Mouse (Mus musculus) forebrain, embryonic 11.5 days (tissue): ENCODE results near the gene 1700061G19Rik. TPM values are rescaled to one million over a fixed set of nuclear protein-coding genes. Genes with fewer than 3 reads are reported as not detected.

Experiments
- ATAC-seq: fragments of 200-750 bp; cut with Nextera tagmentation; replicated peaks from 2 replicates; pipeline ENCODE4 v1.8.0; 2017; ENCODE audit warnings: moderate TSS enrichment; ENCODE audit not compliant: low FRiP score
- DNase-seq: peaks from one replicate; pipeline ENCODE4 v3.0.0-alpha.2; 2017; ENCODE audit warnings: low spot score
- H3K27ac ChIP-seq: fragments of 300-500 bp; sonication (generic); 2 replicates; pipeline ENCODE4 v1.5.1; 2014; ENCODE audit warnings: low read depth, low read length
- H3K27me3 ChIP-seq: fragments of 300-500 bp; sonication (generic); 2 replicates; pipeline ENCODE4 v1.6.1; 2014; ENCODE audit warnings: mild to moderate bottlenecking, low read length, mixed read lengths; ENCODE audit not compliant: control insufficient read depth, insufficient read depth
- H3K36me3 ChIP-seq: fragments of 300-500 bp; sonication (generic); 2 replicates; pipeline ENCODE4 v1.6.1; 2014; ENCODE audit warnings: mild to moderate bottlenecking, low read length, moderate library complexity, mixed read lengths; ENCODE audit not compliant: control insufficient read depth, insufficient read depth
- H3K4me1 ChIP-seq: fragments of 300-500 bp; sonication (generic); replicated peaks from 2 replicates; pipeline ENCODE4 v1.6.1; 2014; ENCODE audit warnings: low read length, mixed read lengths; ENCODE audit not compliant: control insufficient read depth, insufficient read depth
- H3K4me2 ChIP-seq: fragments of 300-500 bp; sonication (generic); 2 replicates; pipeline ENCODE4 v1.6.1; 2014; ENCODE audit warnings: low read depth, mild to moderate bottlenecking, low read length, moderate library complexity, mixed read lengths; ENCODE audit not compliant: severe bottlenecking
- H3K4me3 ChIP-seq: fragments of 300-500 bp; sonication (generic); 2 replicates; pipeline ENCODE4 v1.5.1; 2014; ENCODE audit warnings: low read depth, low read length
- H3K9ac ChIP-seq: fragments of 300-500 bp; sonication (generic); 2 replicates; pipeline ENCODE4 v1.6.1; 2014; ENCODE audit warnings: low read length
- H3K9me3 ChIP-seq: fragments of 300-500 bp; sonication (generic); 2 replicates; pipeline ENCODE4 v1.6.1; 2016; ENCODE audit warnings: low read length, mixed read lengths; ENCODE audit not compliant: control insufficient read depth
- whole genome bisulfite sequencing: fragments of 180-500 bp; shearing (Covaris S2); extraction: QIAGEN DNeasy Blood & Tissue Kit; methylation state at CpG from one replicate; pipeline ENCODE4 v1.1.7; 2014; 5-methylcytosine and 5-hydroxymethylcytosine counted together
- polyA plus RNA-seq: library from polyadenylated mRNA; unstranded; fragments of >200 nt; fragmentation: Nextera tagmentation; extraction: Ambion mirVana; gene quantifications from 2 replicates; pipeline ENCODE4 v1.2.1, GENCODE M21; 2014

The 1700061G19Rik gene
- polyA plus RNA-seq, 1 experiment from 2014 or later: 0.53 TPM

DNA sequence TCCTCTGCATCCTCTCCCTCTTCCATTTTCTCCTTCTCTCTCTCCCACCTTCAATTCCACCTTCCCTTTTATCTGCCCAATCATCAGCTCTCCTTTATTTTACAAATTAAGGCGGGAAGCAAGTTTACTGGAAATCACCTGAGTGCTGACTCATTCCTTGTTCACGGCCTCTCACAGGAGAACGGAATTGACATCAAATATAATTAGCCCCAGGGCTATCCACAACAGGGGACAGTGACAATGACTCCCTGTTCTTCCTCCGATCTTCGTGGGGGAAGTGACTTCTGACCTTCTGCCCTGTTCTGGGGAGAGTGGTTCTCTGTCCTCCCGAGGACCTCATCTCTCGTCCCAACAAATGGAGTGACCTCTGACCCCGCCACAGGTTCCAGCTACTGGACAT, 1.7 kb downstream of the 1700061G19Rik start:
- Histone ChIP-seq H3K4me3 (no peak overlapping the region), H3K36me3 (no peaks in the 10 kb centered on the region), H3K9me3 (no peaks in the 10 kb centered on the region), H3K27ac (no peak overlapping the region), H3K4me1 (no peaks in the 10 kb centered on the region), H3K9ac (no peak overlapping the region), H3K4me2 (no peak overlapping the region), H3K27me3 (no peaks in the 10 kb centered on the region)
- 74% methylated on average over 8 of the region's 8 CpGs for WGBS
- DNase-seq (no peak), ATAC-seq (no peak)

- Histone ChIP-seq H3K4me1 (no peaks in the 10 kb centered on the region), H3K27ac (no peak overlapping the region), H3K4me2 (no peak overlapping the region), H3K36me3 (no peaks in the 10 kb centered on the region), H3K4me3 (no peak overlapping the region), H3K9ac (no peak overlapping the region), H3K27me3 (no peaks in the 10 kb centered on the region), H3K9me3 (no peaks in the 10 kb centered on the region)
- no peak for DNase-seq
- WGBS: 91% methylated on average over 19 of the region's 19 CpGs
- no peak for ATAC-seq
Observed at GRCm38 (mm10) chr17:56877426-56877825, 2.1 kb downstream of the 1700061G19Rik start.

- Histone ChIP-seq H3K4me2 (no peak overlapping the region), H3K36me3 (no peaks in the 10 kb centered on the region), H3K4me1 (no peaks in the 10 kb centered on the region), H3K27ac (no peak overlapping the region), H3K4me3 (no peak overlapping the region), H3K9ac (no peak overlapping the region), H3K27me3 (no peaks in the 10 kb centered on the region), H3K9me3 (no peaks in the 10 kb centered on the region)
- ATAC-seq (no peak), DNase-seq (no peak)
- WGBS: 55% methylated on average over 17 of the region's 17 CpGs
Observed at GRCm38 (mm10) chr17:56883612-56884011, 8.3 kb downstream of the 1700061G19Rik start.

DNA sequence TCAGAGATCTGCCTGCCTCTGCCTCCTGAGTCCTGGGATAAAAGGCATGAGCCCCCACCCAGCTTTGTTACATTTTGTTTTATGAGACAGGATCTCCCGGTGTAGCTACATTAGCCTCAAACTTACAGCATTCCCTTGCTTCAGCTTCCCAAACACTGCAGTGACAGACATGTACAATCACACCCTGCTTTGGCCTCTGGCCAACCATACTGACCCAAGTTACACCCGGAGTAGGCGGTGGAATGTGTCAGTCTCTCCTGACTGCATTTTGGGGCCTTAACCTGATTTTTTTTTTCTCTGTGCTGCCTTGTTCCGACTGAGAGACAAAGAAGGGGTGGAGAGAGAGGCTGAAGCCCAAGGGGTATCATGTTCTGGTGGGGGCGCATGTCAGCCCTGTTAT, 9.1 kb downstream of the 1700061G19Rik start:
- DNase-seq: no peak
- WGBS: 80% methylated on average over 5 of the region's 5 CpGs
- no peak for ATAC-seq
- Histone ChIP-seq H3K27ac (no peak overlapping the region), H3K9me3 (no peaks in the 10 kb centered on the region), H3K4me1 (no peaks in the 10 kb centered on the region), H3K36me3 (no peaks in the 10 kb centered on the region), H3K4me2 (no peak overlapping the region), H3K4me3 (no peak overlapping the region), H3K9ac (no peak overlapping the region), H3K27me3 (no peaks in the 10 kb centered on the region)

GRCm38 (mm10) chr17:56884809-56885208, 9.5 kb downstream of the 1700061G19Rik start:
- Histone ChIP-seq H3K4me3 (no peak overlapping the region), H3K4me2 (no peak overlapping the region), H3K27me3 (no peaks in the 10 kb centered on the region), H3K9me3 (no peaks in the 10 kb centered on the region), H3K36me3 (no peaks in the 10 kb centered on the region), H3K4me1 (no peaks in the 10 kb centered on the region), H3K9ac (no peak overlapping the region), H3K27ac (no peak overlapping the region)
- ATAC-seq (no peak), DNase-seq (no peak)
- 92% methylated on average over 17 of the region's 17 CpGs for WGBS

DNA sequence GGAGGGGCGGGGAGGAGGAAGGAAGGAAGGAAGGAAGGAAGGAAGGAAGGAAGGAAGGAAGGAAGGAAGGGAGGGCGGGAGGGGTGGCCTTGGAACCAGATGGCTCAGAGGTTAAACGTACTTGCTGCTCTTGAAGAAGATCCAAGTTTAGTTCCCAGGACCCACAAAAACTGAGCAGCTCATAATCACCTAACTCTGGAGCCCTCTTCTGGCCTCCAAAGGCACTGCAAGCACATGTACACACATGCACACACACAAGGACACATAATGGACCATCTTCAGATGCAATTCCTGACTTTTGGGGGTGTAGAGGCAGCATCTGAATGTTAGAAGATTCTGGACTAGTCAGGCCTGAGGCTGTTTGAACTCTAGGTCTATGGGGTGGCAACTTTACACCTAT, 12.8 kb downstream of the 1700061G19Rik start:
- Histone ChIP-seq H3K36me3 (peaks cover 4% of the 10 kb centered on the region; the same call in 1 of the 2 replicates), H3K27me3 (no peaks in the 10 kb centered on the region), H3K4me2 (no peak overlapping the region), H3K4me1 (no peaks in the 10 kb centered on the region), H3K27ac (no peak overlapping the region), H3K9ac (no peak overlapping the region), H3K4me3 (no peak overlapping the region), H3K9me3 (no peaks in the 10 kb centered on the region)
- DNase-seq (no peak), ATAC-seq (no peak)
- WGBS: 92% methylated on average over 2 of the region's 3 CpGs

- Histone ChIP-seq H3K9ac (no peak overlapping the region), H3K9me3 (no peaks in the 10 kb centered on the region), H3K27ac (no peak overlapping the region), H3K36me3 (peaks cover 13% of the 10 kb centered on the region), H3K4me3 (no peak overlapping the region), H3K4me1 (no peaks in the 10 kb centered on the region), H3K27me3 (no peaks in the 10 kb centered on the region), H3K4me2 (no peak overlapping the region)
- ATAC-seq: no peak
- no peak for DNase-seq
- 94% methylated on average over 2 of the region's 2 CpGs for WGBS
Observed at GRCm38 (mm10) chr17:56890018-56890417, 14.7 kb downstream of the 1700061G19Rik start.

DNA sequence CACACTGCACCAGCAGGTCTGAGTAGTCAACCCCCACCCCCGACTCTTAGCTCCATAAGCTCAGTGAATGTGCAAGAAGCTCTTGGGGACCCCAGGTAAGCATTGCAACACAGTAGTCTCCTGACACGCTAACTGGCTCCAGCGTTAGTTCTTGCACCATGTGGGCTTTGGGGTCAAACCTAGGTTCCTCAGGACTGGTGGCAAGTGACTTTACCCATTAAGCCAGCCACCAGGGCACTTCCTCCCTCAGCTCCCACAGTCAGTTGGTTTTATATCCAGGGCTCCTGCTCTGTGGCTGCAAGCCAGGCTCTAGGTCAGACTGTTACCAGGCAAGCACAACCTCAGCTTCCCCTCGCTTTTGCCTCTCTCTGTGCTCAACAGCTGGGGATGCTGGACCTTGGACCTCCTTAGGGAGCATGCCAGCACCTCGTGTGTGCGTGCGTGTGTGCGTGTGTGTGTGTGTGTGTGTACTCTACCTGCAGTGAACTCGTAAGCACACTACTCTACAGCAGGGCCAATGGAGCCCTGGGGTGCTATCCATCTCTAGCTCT, 20.2 kb downstream of the 1700061G19Rik start:
- ATAC-seq (no peak), DNase-seq (no peak)
- 94% methylated on average over 9 of the region's 9 CpGs for WGBS
- Histone ChIP-seq H3K4me3 (no peak overlapping the region), H3K4me2 (no peak overlapping the region), H3K27ac (no peak overlapping the region), H3K4me1 (0 out of 2 replicates have a peak, but pooled peaks cover 4% of the 10 kb centered on the region), H3K9me3 (no peaks in the 10 kb centered on the region), H3K27me3 (no peaks in the 10 kb centered on the region), H3K36me3 (peaks cover 20% of the 10 kb centered on the region), H3K9ac (no peak overlapping the region)

DNA sequence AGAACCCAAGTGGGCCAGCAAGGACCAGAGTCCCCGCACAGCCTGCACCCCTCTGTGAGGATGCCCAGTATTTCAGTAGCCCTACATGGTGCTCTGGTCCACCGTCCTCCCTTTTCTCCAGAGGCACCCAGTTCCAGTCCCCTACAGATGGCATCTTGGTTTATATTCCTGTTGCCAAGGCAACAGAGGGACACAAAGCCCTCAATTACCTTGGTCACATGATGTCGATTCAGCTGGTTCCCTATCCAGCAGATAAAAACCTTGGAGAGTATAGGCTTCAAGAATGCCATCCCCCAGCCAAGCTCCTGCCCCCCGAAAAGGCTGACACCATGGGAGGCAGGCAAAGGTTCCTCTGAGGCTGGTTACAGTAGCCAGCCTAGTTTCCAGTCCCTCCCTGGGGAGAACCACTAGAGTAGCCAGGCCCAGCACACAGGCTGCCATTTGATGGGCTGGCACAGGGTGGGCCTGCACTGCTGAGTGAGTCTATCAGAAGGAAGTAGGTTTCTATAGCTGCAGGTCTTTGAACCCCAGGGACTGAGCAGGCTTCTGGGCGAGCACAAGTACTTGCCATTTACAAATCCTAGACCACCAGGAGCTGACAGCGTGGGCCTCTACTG, 21.3 kb downstream of the 1700061G19Rik start:
- no peak overlapping the region for H3K27ac ChIP-seq
- H3K36me3 ChIP-seq: peaks cover 21% of the 10 kb centered on the region
- no peak overlapping the region for H3K9ac ChIP-seq

More for the DNA sequence above, 21.3 kb downstream of the 1700061G19Rik start:
- H3K4me2 ChIP-seq: no peak overlapping the region
- WGBS: 92% methylated on average over 6 of the region's 6 CpGs
- H3K9me3 ChIP-seq: no peaks in the 10 kb centered on the region
- H3K4me1 ChIP-seq: 0 out of 2 replicates have a peak, but pooled peaks cover 4% of the 10 kb centered on the region
- peak; percentile 22; the same call in 1 of the 2 replicates for ATAC-seq
- DNase-seq: no peak
- no peaks in the 10 kb centered on the region for H3K27me3 ChIP-seq
- no peak overlapping the region for H3K4me3 ChIP-seq
